Mouse (Mus musculus) forebrain, embryonic 12.5 days (tissue): ENCODE data around the gene Slc28a3. TPM values are rescaled to one million over a fixed set of nuclear protein-coding genes. Genes with fewer than 3 reads are reported as not detected.

Experiments
- ATAC-seq: fragments of 200-750 bp; cut with Nextera tagmentation; 2 replicates; pipeline ENCODE4 v1.8.0; 2017; ENCODE audit warnings: moderate TSS enrichment; ENCODE audit not compliant: low FRiP score
- H3K27ac ChIP-seq: fragments of 300-500 bp; sonication (generic); 2 replicates; pipeline ENCODE4 v1.5.1; 2016; ENCODE audit warnings: mild to moderate bottlenecking
- H3K27me3 ChIP-seq: fragments of 300-500 bp; sonication (generic); 2 replicates; pipeline ENCODE4 v1.6.1; 2016; ENCODE audit warnings: mild to moderate bottlenecking
- H3K36me3 ChIP-seq: fragments of 300-500 bp; sonication (generic); replicated peaks from 2 replicates; pipeline ENCODE4 v1.6.1; 2016; ENCODE audit warnings: mild to moderate bottlenecking
- H3K4me1 ChIP-seq: fragments of 300-500 bp; sonication (generic); 2 replicates; pipeline ENCODE4 v1.6.1; 2016
- H3K4me2 ChIP-seq: fragments of 300-500 bp; sonication (generic); 2 replicates; pipeline ENCODE4 v1.6.1; 2016; ENCODE audit warnings: mild to moderate bottlenecking, moderate library complexity
- H3K4me3 ChIP-seq: fragments of 300-500 bp; sonication (generic); replicated peaks from 2 replicates; pipeline ENCODE4 v1.5.1; 2016; ENCODE audit warnings: mild to moderate bottlenecking
- H3K9ac ChIP-seq: fragments of 300-500 bp; sonication (generic); 2 replicates; pipeline ENCODE4 v1.6.1; 2016; ENCODE audit warnings: mild to moderate bottlenecking
- H3K9me3 ChIP-seq: fragments of 300-500 bp; sonication (generic); 2 replicates; pipeline ENCODE4 v1.6.1; 2016
- WGBS: fragments of 180-500 bp; shearing (Covaris S2); methylation state at CpG from one replicate; pipeline ENCODE4 v1.1.7; 2016; 5-methylcytosine and 5-hydroxymethylcytosine counted together
- polyA plus RNA-seq: library from polyadenylated mRNA; unstranded; fragments of >200 nt; fragmentation: Nextera tagmentation; extraction: Ambion mirVana; gene quantifications from 2 replicates; pipeline ENCODE4 v1.2.1, GENCODE M21; 2016

The Slc28a3 gene
- polyA plus RNA-seq, 1 experiment from 2014 or later: not detected

GRCm38 (mm10) chr13:58536466-58537231 is 74.0 kb downstream of the Slc28a3 start:
- no peaks in the 10 kb centered on the region for H3K9me3 ChIP-seq
- H3K27ac ChIP-seq: no peak overlapping the region
- no peaks in the 10 kb centered on the region for H3K27me3 ChIP-seq
- no peaks in the 10 kb centered on the region for H3K4me1 ChIP-seq
- H3K36me3 ChIP-seq: no peaks in the 10 kb centered on the region
- no peak overlapping the region for H3K4me3 ChIP-seq
- H3K9ac ChIP-seq: no peak overlapping the region
- 83% methylated on average over 2 of the region's 2 CpGs for WGBS
- ATAC-seq: no peak
- H3K4me2 ChIP-seq: no peak overlapping the region

- WGBS: 79% methylated on average over 2 of the region's 2 CpGs
- Histone ChIP-seq H3K9me3 (no peaks in the 10 kb centered on the region), H3K4me3 (no peak overlapping the region), H3K4me2 (no peak overlapping the region), H3K9ac (no peak overlapping the region), H3K4me1 (no peaks in the 10 kb centered on the region), H3K36me3 (no peaks in the 10 kb centered on the region), H3K27me3 (no peaks in the 10 kb centered on the region), H3K27ac (no peak overlapping the region)
- no peak for ATAC-seq
These were observed 75.4 kb downstream of the Slc28a3 start for GRCm38 (mm10) chr13:58535321-58535720.

GRCm38 (mm10) chr13:58534861-58535260 is 75.8 kb downstream of the Slc28a3 start:
- H3K4me3 ChIP-seq: no peak overlapping the region
- ATAC-seq: no peak
- 76% methylated on average over 3 of the region's 3 CpGs for WGBS

GRCm38 (mm10) chr13:58534216-58534841 is 76.3 kb downstream of the Slc28a3 start:
- Histone ChIP-seq H3K36me3 (no peaks in the 10 kb centered on the region), H3K27ac (no peak overlapping the region)

More at GRCm38 (mm10) chr13:58534861-58535260, 75.8 kb downstream of the Slc28a3 start:
- H3K36me3 ChIP-seq: no peaks in the 10 kb centered on the region
- no peaks in the 10 kb centered on the region for H3K27me3 ChIP-seq
- H3K4me1 ChIP-seq: no peaks in the 10 kb centered on the region
- no peaks in the 10 kb centered on the region for H3K9me3 ChIP-seq
- no peak overlapping the region for H3K9ac ChIP-seq
- no peak overlapping the region for H3K27ac ChIP-seq
- no peak overlapping the region for H3K4me2 ChIP-seq

GRCm38 (mm10) chr13:58524581-58524980 is 86.1 kb downstream of the Slc28a3 start:
- H3K27me3 ChIP-seq: peaks cover 15% of the 10 kb centered on the region; the same call in 1 of the 2 replicates
- H3K4me3 ChIP-seq: no peak overlapping the region
- ATAC-seq: no peak
- no peak overlapping the region for H3K27ac ChIP-seq
- 86% methylated on average over 3 of the region's 3 CpGs for WGBS
- H3K4me1 ChIP-seq: 0 out of 2 replicates have a peak, but pooled peaks cover 6% of the 10 kb centered on the region
- no peak overlapping the region for H3K9ac ChIP-seq
- no peak overlapping the region for H3K4me2 ChIP-seq
- no peaks in the 10 kb centered on the region for H3K36me3 ChIP-seq
- no peaks in the 10 kb centered on the region for H3K9me3 ChIP-seq

More at GRCm38 (mm10) chr13:58534216-58534841, 76.3 kb downstream of the Slc28a3 start:
- Histone ChIP-seq H3K4me2 (no peak overlapping the region), H3K9ac (no peak overlapping the region), H3K4me1 (no peaks in the 10 kb centered on the region), H3K27me3 (no peaks in the 10 kb centered on the region), H3K9me3 (no peaks in the 10 kb centered on the region), H3K4me3 (no peak overlapping the region)
- 83% methylated on average over 7 of the region's 7 CpGs for WGBS
- ATAC-seq: no peak

GRCm38 (mm10) chr13:58523761-58524117 is 86.9 kb downstream of the Slc28a3 start:
- H3K9me3 ChIP-seq: no peaks in the 10 kb centered on the region
- no peak overlapping the region for H3K4me3 ChIP-seq
- H3K9ac ChIP-seq: no peak overlapping the region
- H3K27ac ChIP-seq: no peak overlapping the region
- H3K4me1 ChIP-seq: 0 out of 2 replicates have a peak, but pooled peaks cover 6% of the 10 kb centered on the region
- WGBS: 80% methylated on average over 7 of the region's 7 CpGs
- no peak for ATAC-seq
- H3K4me2 ChIP-seq: no peak overlapping the region
- no peaks in the 10 kb centered on the region for H3K36me3 ChIP-seq
- peaks cover 15% of the 10 kb centered on the region; the same call in 1 of the 2 replicates for H3K27me3 ChIP-seq

GRCm38 (mm10) chr13:58523011-58523760 is 87.5 kb downstream of the Slc28a3 start:
- Histone ChIP-seq H3K4me1 (0 out of 2 replicates have a peak, but pooled peaks cover 6% of the 10 kb centered on the region), H3K27ac (no peak overlapping the region)
- 38% methylated on average over 20 of the region's 20 CpGs for WGBS

GRCm38 (mm10) chr13:58521331-58522030 is 89.2 kb downstream of the Slc28a3 start:
- H3K4me1 ChIP-seq: no peaks in the 10 kb centered on the region
- H3K36me3 ChIP-seq: no peaks in the 10 kb centered on the region
- H3K9me3 ChIP-seq: no peaks in the 10 kb centered on the region
- 94% methylated on average over 9 of the region's 9 CpGs for WGBS
- H3K9ac ChIP-seq: no peak overlapping the region
- H3K27me3 ChIP-seq: peaks cover 15% of the 10 kb centered on the region; the same call in 1 of the 2 replicates
- H3K4me2 ChIP-seq: no peak overlapping the region
- H3K27ac ChIP-seq: no peak overlapping the region
- H3K4me3 ChIP-seq: no peak overlapping the region
- no peak for ATAC-seq

More at GRCm38 (mm10) chr13:58523011-58523760, 87.5 kb downstream of the Slc28a3 start:
- Histone ChIP-seq H3K9ac (no peak overlapping the region), H3K27me3 (peaks cover 15% of the 10 kb centered on the region; the same call in 1 of the 2 replicates), H3K4me2 (no peak overlapping the region), H3K4me3 (no peak overlapping the region), H3K9me3 (no peaks in the 10 kb centered on the region), H3K36me3 (no peaks in the 10 kb centered on the region)
- no peak for ATAC-seq

GRCm38 (mm10) chr13:58520580-58521330 is 89.9 kb downstream of the Slc28a3 start:
- no peaks in the 10 kb centered on the region for H3K9me3 ChIP-seq
- no peak for ATAC-seq
- no peak overlapping the region for H3K9ac ChIP-seq
- peaks cover 15% of the 10 kb centered on the region; the same call in 1 of the 2 replicates for H3K27me3 ChIP-seq
- H3K27ac ChIP-seq: no peak overlapping the region
- 73% methylated on average over 7 of the region's 7 CpGs for WGBS
- H3K36me3 ChIP-seq: no peaks in the 10 kb centered on the region
- no peak overlapping the region for H3K4me2 ChIP-seq
- no peak overlapping the region for H3K4me3 ChIP-seq
- H3K4me1 ChIP-seq: no peaks in the 10 kb centered on the region

- H3K36me3 ChIP-seq: no peaks in the 10 kb centered on the region
- H3K4me1 ChIP-seq: no peaks in the 10 kb centered on the region
- H3K27me3 ChIP-seq: peaks cover 15% of the 10 kb centered on the region; the same call in 1 of the 2 replicates
- no peaks in the 10 kb centered on the region for H3K9me3 ChIP-seq
- no peak overlapping the region for H3K4me2 ChIP-seq
- WGBS: 94% methylated on average over 9 of the region's 9 CpGs
- no peak overlapping the region for H3K27ac ChIP-seq
- ATAC-seq: no peak
- H3K9ac ChIP-seq: no peak overlapping the region
- no peak overlapping the region for H3K4me3 ChIP-seq
These were observed 90.6 kb downstream of the Slc28a3 start for GRCm38 (mm10) chr13:58520028-58520427.

GRCm38 (mm10) chr13:58516277-58516676 is 94.4 kb downstream of the Slc28a3 start:
- H3K4me2 ChIP-seq: no peak overlapping the region
- H3K27ac ChIP-seq: no peak overlapping the region
- H3K4me3 ChIP-seq: no peak overlapping the region
- no peak for ATAC-seq
- H3K36me3 ChIP-seq: no peaks in the 10 kb centered on the region
- WGBS: 96% methylated on average over 4 of the region's 4 CpGs
- no peak overlapping the region for H3K9ac ChIP-seq
- no peaks in the 10 kb centered on the region for H3K27me3 ChIP-seq
- no peaks in the 10 kb centered on the region for H3K4me1 ChIP-seq
- no peaks in the 10 kb centered on the region for H3K9me3 ChIP-seq
